Mouse (Mus musculus) embryonic facial prominence, embryonic 15.5 days (tissue): ENCODE data around the gene Cnnm4. TPM values are rescaled to one million over a fixed set of nuclear protein-coding genes. Genes with fewer than 3 reads are reported as not detected.

Experiments used
- ATAC-seq: fragments of 200-750 bp; cut with Nextera tagmentation; 2 replicates; pipeline ENCODE4 v1.8.0; 2017; ENCODE audit warnings: low read depth, moderate TSS enrichment; ENCODE audit not compliant: insufficient number of reproducible peaks, low FRiP score, low TSS enrichment
- H3K27ac ChIP-seq: fragments of 300-500 bp; sonication (generic); replicated peaks from 2 replicates; pipeline ENCODE4 v1.5.1; 2015; ENCODE audit warnings: mild to moderate bottlenecking, inconsistent platforms
- H3K27me3 ChIP-seq: fragments of 300-500 bp; sonication (generic); 2 replicates; pipeline ENCODE4 v1.6.1; 2015; ENCODE audit warnings: inconsistent platforms
- H3K36me3 ChIP-seq: fragments of 300-500 bp; sonication (generic); 2 replicates; pipeline ENCODE4 v1.6.1; 2015; ENCODE audit warnings: mild to moderate bottlenecking, inconsistent platforms
- H3K4me1 ChIP-seq: fragments of 300-500 bp; sonication (generic); 2 replicates; pipeline ENCODE4 v1.6.1; 2015; ENCODE audit warnings: inconsistent platforms
- H3K4me2 ChIP-seq: fragments of 300-500 bp; sonication (generic); replicated peaks from 2 replicates; pipeline ENCODE4 v1.6.1; 2015; ENCODE audit warnings: mild to moderate bottlenecking, inconsistent platforms
- H3K4me3 ChIP-seq: fragments of 300-500 bp; sonication (generic); replicated peaks from 2 replicates; pipeline ENCODE4 v1.5.1; 2015; ENCODE audit warnings: mild to moderate bottlenecking, inconsistent platforms
- H3K9ac ChIP-seq: fragments of 300-500 bp; sonication (generic); 2 replicates; pipeline ENCODE4 v1.6.1; 2015; ENCODE audit warnings: inconsistent platforms
- H3K9me3 ChIP-seq: fragments of 300-500 bp; sonication (generic); replicated peaks from 2 replicates; pipeline ENCODE4 v1.6.1; 2016; ENCODE audit warnings: inconsistent platforms
- WGBS: fragments of 180-500 bp; shearing (Covaris S2); methylation state at CpG from one replicate; pipeline ENCODE4 v1.1.7; 2015; 5-methylcytosine and 5-hydroxymethylcytosine counted together
- microRNA-seq: library from miRNA; unstranded; fragments of <30 nt; microRNA quantifications from one replicate; pipeline ENCODE4, GENCODE M21; 2016; ENCODE audit warnings: borderline number of aligned reads
- polyA plus RNA-seq: library from polyadenylated mRNA; unstranded; fragments of >200 nt; fragmentation: Nextera tagmentation; extraction: Ambion mirVana; gene quantifications from 2 replicates; pipeline ENCODE4 v1.2.1, GENCODE M21; 2015

The Cnnm4 gene
- polyA plus RNA-seq, 1 experiment from 2014 or later = 15.8 TPM

DNA sequence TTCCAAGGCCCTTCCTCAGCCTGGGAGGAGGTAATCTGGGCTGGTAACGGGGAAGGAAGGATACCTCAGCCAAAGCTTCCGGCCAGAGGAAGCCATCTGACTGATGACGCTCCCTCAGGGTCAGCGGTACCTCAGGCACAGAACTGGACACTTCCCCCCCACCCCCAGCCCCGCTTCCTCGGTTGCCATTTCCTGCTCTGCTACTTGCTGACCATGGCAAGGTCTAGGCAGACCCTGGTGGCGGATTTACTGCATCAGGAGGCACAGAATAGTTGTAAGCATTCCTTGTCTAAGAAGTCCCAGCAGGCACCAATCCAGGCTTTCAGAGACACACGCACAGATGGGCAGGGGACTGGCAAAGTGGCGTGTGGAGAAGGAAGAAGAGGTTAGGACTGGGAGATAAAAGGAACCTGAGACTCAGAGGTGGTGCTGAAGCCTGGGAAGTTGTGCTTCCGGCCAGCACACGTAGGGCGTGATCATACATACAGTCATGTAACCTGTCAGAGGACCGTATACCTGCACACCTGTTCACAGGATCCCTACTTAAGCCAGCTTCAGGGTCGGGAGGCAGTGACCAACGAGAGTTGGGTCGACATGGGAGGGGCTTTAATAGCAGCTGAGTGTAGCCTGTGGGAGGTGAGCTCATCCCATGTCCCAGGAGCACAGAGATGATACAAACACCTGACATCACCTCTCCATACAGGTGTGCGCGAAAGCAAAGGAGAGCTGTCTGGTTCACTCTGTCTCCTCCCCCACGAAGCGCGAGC is 83.4 kb downstream of the Cnnm4 start:
- 62% methylated on average over 21 of the region's 21 CpGs for WGBS
- peaks cover 53% of the 10 kb centered on the region for H3K36me3 ChIP-seq
- H3K27me3 ChIP-seq = no peaks in the 10 kb centered on the region
- H3K9me3 ChIP-seq = no peaks in the 10 kb centered on the region
- peak overlapping the region; percentile 89 for H3K4me2 ChIP-seq
- peak overlapping the region; percentile 95 for H3K4me3 ChIP-seq
- H3K4me1 ChIP-seq = peaks cover 54% of the 10 kb centered on the region
- H3K9ac ChIP-seq = no peak overlapping the region
- H3K27ac ChIP-seq = peak overlapping the region; percentile 99
- no peak for ATAC-seq

DNA sequence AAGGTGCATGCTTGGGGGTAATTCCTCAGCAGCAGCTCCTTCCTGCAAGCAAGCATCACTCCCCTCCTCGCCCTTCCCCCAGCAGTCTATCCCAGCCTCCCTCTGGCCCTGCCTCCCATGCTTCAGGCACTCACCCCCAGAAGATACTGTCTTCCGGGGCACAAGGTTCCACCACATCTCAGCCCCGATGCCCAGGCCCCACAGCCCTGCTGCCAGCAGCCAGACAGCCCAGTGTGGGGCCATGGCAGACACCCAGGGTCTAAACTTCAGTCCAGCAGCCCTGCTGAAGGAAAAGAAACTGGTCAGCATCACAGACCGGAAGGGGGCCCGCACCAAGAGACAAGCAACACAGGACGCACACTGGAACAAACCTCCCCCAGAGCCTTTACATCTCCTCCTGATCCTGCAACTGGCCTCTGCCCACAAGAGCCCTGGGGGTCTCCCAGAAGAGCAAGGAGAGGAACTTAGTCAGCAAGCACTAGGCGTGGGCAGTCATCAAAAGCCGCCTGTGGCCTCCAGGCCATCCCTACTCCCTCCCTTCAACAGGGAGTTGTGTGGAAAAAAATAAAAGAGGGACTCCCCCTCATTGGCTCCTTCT is 84.5 kb downstream of the Cnnm4 start:
- Histone ChIP-seq H3K4me2 (peak overlapping the region; percentile 89), H3K4me3 (peak overlapping the region; percentile 95), H3K9me3 (no peaks in the 10 kb centered on the region), H3K36me3 (peaks cover 43% of the 10 kb centered on the region), H3K27ac (peak overlapping the region; percentile 99), H3K4me1 (peaks cover 47% of the 10 kb centered on the region), H3K27me3 (no peaks in the 10 kb centered on the region), H3K9ac (peak overlapping the region; percentile 93)
- 2% methylated on average over 8 of the region's 8 CpGs for WGBS
- ATAC-seq = no peak

DNA sequence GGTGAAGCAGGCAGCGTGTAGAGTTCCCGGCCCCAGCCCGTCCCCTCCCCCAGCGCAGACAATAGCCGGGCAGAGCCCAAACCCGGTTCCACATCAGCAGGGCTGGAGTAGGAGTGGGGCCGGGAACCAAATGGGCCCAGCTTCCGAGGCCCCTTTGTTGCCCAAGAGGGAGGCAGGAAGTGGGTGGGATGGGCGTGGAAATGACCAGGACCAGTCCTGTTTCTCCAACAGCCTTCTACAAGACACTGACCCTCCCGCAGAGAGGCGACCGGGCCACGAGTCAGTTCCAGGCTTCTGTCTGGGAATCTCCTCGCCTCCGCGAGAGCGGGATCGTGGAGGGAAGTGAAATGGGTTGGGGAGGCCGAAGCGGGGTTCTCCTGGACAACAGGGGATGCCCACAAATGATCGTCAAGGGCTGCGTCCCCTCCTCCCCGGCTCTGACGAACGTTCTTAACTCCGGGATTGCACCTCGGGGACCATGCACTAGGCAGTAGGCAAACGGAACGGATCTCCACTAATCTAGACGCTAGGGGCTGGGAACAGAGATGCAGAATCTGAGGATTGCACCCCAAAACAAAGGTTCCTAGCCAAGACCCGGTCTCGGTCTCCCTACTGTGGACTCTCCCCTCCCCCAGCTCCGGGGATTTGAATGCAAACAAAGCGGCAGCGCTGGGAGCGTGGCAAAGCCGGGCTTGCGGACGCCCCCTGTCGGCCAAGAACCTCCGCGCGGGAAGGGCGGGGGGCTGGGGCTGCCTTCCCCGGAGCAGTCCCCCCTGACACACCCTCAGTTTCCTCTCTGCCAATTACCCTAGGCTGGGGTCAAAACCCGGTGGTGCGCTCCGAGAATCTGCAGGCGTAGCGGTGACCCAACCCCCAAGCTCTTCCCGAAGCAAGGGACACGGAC is 85.4 kb downstream of the Cnnm4 start:
- peak; percentile 84 for ATAC-seq
- H3K27ac ChIP-seq = peak overlapping the region; percentile 99
- peaks cover 45% of the 10 kb centered on the region for H3K4me1 ChIP-seq
- WGBS = under 1% methylated on average over 49 of the region's 52 CpGs
- H3K9me3 ChIP-seq = no peaks in the 10 kb centered on the region
- peaks cover 34% of the 10 kb centered on the region for H3K36me3 ChIP-seq
- no peaks in the 10 kb centered on the region for H3K27me3 ChIP-seq
- H3K4me3 ChIP-seq = peak overlapping the region; percentile 95
- peak overlapping the region; percentile 89 for H3K4me2 ChIP-seq
- peak overlapping the region; percentile 93 for H3K9ac ChIP-seq

DNA sequence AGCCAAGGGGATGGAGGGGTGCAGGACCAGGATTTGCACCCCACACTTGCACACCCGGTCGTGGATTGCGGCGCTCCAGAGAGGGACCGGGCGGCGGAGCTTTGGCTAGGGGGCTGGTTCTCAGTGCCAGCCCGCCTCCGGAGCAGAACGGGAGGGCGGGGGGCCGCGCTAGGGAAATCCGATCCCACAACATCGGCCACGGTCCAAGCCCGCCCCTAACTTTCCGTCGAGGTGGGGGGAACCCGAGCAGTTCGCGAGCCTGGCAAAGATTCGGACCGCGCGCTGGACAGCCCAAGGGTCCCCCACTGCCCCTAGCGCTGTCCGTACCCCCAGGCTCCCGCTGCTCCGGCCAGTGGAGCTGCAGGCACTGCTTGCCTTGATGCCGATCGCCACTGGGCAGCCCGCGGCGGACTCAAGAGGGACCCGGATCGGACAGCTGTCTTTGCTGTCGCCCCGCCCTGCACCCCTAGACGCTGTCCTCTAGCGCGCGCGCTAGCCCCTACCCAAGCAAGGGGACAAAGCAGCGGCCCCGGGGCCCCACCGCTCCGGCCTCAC is 86.1 kb downstream of the Cnnm4 start:
- Histone ChIP-seq H3K36me3 (peaks cover 26% of the 10 kb centered on the region), H3K9me3 (no peaks in the 10 kb centered on the region), H3K9ac (peak overlapping the region; percentile 93), H3K4me1 (peaks cover 45% of the 10 kb centered on the region), H3K4me2 (peak overlapping the region; percentile 89), H3K4me3 (peak overlapping the region; percentile 95), H3K27ac (peak overlapping the region; percentile 99), H3K27me3 (no peaks in the 10 kb centered on the region)
- peak; percentile 87 for ATAC-seq
- under 1% methylated on average over 48 of the region's 48 CpGs for whole genome bisulfite sequencing

Small RNA genes lying within 50 kb of the gene (microRNA-seq; reads per million reads assigned to microRNA genes)
- not detected for gene Gm47280

Other genes starting within 250 kb of the Cnnm4 start
- gene Uggt1, start 226.9 kb upstream of the Cnnm4 start, polyA plus RNA-seq = 56.8 and 57.2 TPM in 2 replicates
- 1.5 and 2.2 TPM in 2 replicates for gene Neurl3, start 196.9 kb upstream of the Cnnm4 start, polyA plus RNA-seq
- 15.5 and 16.1 TPM in 2 replicates for gene Arid5a, start 163.9 kb upstream of the Cnnm4 start, polyA plus RNA-seq
- gene Kansl3, start 102.4 kb upstream of the Cnnm4 start, polyA plus RNA-seq = 42.2 TPM in 2 replicates
- gene Fer1l5, start 99.3 kb upstream of the Cnnm4 start, polyA plus RNA-seq = 1.0 and 1.2 TPM in 2 replicates
- gene Lman2l, start 26.3 kb upstream of the Cnnm4 start, polyA plus RNA-seq = 45.9 and 52.0 TPM in 2 replicates
- gene Cnnm3, start 40.2 kb downstream of the Cnnm4 start, polyA plus RNA-seq = 3.8 and 4.3 TPM in 2 replicates
- gene Ankrd23, start 65.3 kb downstream of the Cnnm4 start, polyA plus RNA-seq = 17.6 and 21.6 TPM in 2 replicates
- 0.25 and 0.40 TPM in 2 replicates for gene Gm42417, start 67.8 kb downstream of the Cnnm4 start, polyA plus RNA-seq
- gene Ankrd39, start 75.8 kb downstream of the Cnnm4 start, polyA plus RNA-seq = 25.7 and 29.5 TPM in 2 replicates
- gene Sema4c, start 86.7 kb downstream of the Cnnm4 start, polyA plus RNA-seq = 18.6 and 19.6 TPM in 2 replicates
- 1.3 and 3.5 TPM in 2 replicates for gene Fam178b, start 211.6 kb downstream of the Cnnm4 start, polyA plus RNA-seq
- gene Cox5b, start 219.8 kb downstream of the Cnnm4 start, polyA plus RNA-seq = 549 and 569 TPM in 2 replicates
- 0.34 and 0.44 TPM in 2 replicates for gene 4933424G06Rik, start 238.5 kb downstream of the Cnnm4 start, polyA plus RNA-seq
- gene Actr1b, start 242.8 kb downstream of the Cnnm4 start, polyA plus RNA-seq = 110 and 118 TPM in 2 replicates